Mouse (Mus musculus): ENCODE measurements around the gene Ppt1. TPM values are rescaled to one million over a fixed set of nuclear protein-coding genes. Genes with fewer than 3 reads are reported as not detected.

The Ppt1 gene
- polyA plus RNA-seq, 1 experiment from 2014 or later, result 20.3 TPM

DNA sequence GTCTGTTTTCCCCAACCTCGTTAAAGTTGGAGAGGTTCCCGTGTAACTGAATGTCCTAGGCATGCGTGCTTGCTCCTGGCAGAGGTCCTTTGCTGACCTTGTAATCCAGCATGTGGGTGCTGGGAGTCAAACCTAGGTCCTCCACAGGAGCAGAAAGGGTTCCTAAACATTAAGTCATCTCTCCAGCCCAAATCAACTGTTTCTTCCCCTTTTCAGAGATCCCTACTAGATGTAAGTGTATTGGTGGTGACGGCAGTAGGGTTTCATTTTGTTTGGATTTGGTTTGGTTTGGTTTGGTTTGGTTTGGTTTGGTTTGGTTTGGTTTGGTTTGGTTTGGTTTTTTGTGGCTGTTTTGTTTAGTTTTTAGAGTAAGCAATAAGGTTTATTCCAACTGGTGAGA lies 61.7 kb downstream of the Ppt1 start:
- Histone ChIP-seq H3K27ac (ENCODE audit: low read depth) (no peak overlapping the region), H3K4me3 (ENCODE audit: low read depth, low read length) (no peak overlapping the region), H3K4me1 (ENCODE audit: insufficient read depth) (no peaks in the 10 kb centered on the region; the same call in 1 of the 2 replicates), H3K9ac (replicated peaks) (no peak overlapping the region), H3K4me2 (ENCODE audit: low read depth, low read length) (no peak overlapping the region), H3K9me3 (ENCODE audit: low read length) (no peaks in the 10 kb centered on the region), H3K27me3 (ENCODE audit: insufficient read depth, low read length) (no peaks in the 10 kb centered on the region), H3K36me3 (replicated peaks; ENCODE audit: insufficient read depth, low read length) (no peaks in the 10 kb centered on the region)
- WGBS (ENCODE audit: insufficient replicate concordance), result 61% methylated on average over 4 of the region's 4 CpGs
- DNase-seq (no peak), ATAC-seq (no peak)
- TF ChIP-seq EP300 (IDR thresholded peaks at IDR 0.05; ENCODE audit: low read depth) (no peak), CTCF (IDR thresholded peaks at IDR 0.05; ENCODE audit: low read depth) (no peak)

DNA sequence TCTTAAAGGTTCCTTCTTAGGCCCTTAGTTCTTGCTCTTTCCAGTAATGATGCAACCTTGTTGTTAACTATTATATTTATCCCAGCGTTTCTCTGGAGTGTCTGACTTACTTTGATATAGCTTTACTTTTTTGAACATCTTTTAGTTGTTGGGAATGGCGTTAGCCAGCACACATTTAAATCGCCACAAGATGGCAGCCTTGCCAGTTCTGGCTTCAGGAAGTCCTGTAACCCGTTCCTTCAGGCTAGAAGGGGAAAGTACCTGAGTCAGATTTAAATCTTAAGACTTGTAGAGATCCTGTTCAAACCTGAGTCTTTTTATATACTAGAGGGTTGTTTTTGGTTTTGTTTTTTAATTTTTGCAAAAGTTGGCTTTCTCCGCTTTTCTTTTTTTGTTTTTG lies 62.3 kb downstream of the Ppt1 start:
- ATAC-seq (no peak), DNase-seq (peak; percentile 63)
- no peaks in the 10 kb centered on the region for H3K36me3 ChIP-seq (replicated peaks; ENCODE audit: insufficient read depth, low read length)
- no peak overlapping the region for H3K4me2 ChIP-seq (ENCODE audit: low read depth, low read length)
- TF ChIP-seq CTCF (IDR thresholded peaks at IDR 0.05; ENCODE audit: low read depth) (peak; percentile 79), EP300 (IDR thresholded peaks at IDR 0.05; ENCODE audit: low read depth) (no peak)
- no peaks in the 10 kb centered on the region for H3K27me3 ChIP-seq (ENCODE audit: insufficient read depth, low read length)
- 16% methylated on average over 5 of the region's 5 CpGs for WGBS (ENCODE audit: insufficient replicate concordance)
- H3K27ac ChIP-seq (ENCODE audit: low read depth), result no peak overlapping the region
- H3K9me3 ChIP-seq (ENCODE audit: low read length), result no peaks in the 10 kb centered on the region
- H3K9ac ChIP-seq (replicated peaks), result no peak overlapping the region
- H3K4me3 ChIP-seq (ENCODE audit: low read depth, low read length), result no peak overlapping the region
- no peaks in the 10 kb centered on the region; the same call in 1 of the 2 replicates for H3K4me1 ChIP-seq (ENCODE audit: insufficient read depth)

DNA sequence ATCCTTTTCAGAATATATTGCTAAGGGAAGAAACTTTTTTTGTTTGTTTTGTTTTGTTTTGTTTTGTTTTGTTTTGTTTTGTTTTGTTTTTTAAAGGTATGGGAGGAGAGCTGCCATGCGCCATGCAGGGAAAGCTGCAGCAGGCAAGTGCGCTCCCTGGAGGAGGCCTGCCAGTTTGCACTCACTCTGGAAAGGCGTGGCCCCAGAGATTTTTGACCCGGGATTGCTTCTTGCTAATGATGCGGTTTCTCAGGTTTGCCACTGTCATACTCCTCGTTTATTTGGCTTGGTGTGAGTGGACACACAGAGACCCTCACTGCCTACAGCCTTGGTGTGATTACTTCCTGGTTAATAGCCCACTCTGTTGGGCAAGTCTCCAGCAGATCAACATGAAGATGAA lies 66.1 kb downstream of the Ppt1 start:
- H3K27me3 ChIP-seq (ENCODE audit: insufficient read depth, low read length), result no peaks in the 10 kb centered on the region
- ATAC-seq, result no peak
- WGBS (ENCODE audit: insufficient replicate concordance), result 28% methylated on average over 6 of the region's 6 CpGs
- H3K36me3 ChIP-seq (replicated peaks; ENCODE audit: insufficient read depth, low read length), result no peaks in the 10 kb centered on the region
- TF ChIP-seq EP300 (IDR thresholded peaks at IDR 0.05; ENCODE audit: low read depth) (no peak), CTCF (IDR thresholded peaks at IDR 0.05; ENCODE audit: low read depth) (peak; percentile 58)
- no peak overlapping the region for H3K27ac ChIP-seq (ENCODE audit: low read depth)
- peak; percentile 45 for DNase-seq
- no peak overlapping the region for H3K4me3 ChIP-seq (ENCODE audit: low read depth, low read length)
- peaks cover 3% of the 10 kb centered on the region; the same call in 1 of the 2 replicates for H3K9me3 ChIP-seq (ENCODE audit: low read length)
- no peak overlapping the region for H3K4me2 ChIP-seq (ENCODE audit: low read depth, low read length)
- no peak overlapping the region for H3K9ac ChIP-seq (replicated peaks)
- H3K4me1 ChIP-seq (ENCODE audit: insufficient read depth), result no peaks in the 10 kb centered on the region; the same call in 1 of the 2 replicates

DNA sequence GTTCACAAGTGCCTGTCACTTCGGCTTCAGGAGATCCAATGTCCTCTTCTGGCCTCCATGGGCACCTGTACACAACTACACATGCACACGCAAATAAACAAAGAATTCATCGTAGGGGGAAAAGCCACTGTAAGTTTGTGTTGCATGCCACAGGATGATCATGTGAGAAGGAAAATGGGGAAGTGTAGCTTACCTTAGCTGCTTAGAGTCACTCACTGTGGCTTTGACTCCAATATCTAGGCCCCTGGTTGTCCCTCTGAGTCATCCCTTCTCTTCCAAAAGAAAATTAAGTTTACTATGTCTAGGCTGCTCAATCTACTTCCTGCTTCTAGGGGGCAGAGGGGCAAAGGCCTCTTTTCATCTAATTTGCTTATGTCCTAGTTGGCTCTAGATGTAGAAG lies 67.7 kb downstream of the Ppt1 start:
- H3K4me2 ChIP-seq (ENCODE audit: low read depth, low read length), result no peak overlapping the region
- H3K27me3 ChIP-seq (ENCODE audit: insufficient read depth, low read length), result no peaks in the 10 kb centered on the region
- H3K9ac ChIP-seq (replicated peaks), result no peak overlapping the region
- H3K27ac ChIP-seq (ENCODE audit: low read depth), result no peak overlapping the region
- DNase-seq (no peak), ATAC-seq (no peak)
- H3K4me1 ChIP-seq (ENCODE audit: insufficient read depth), result no peaks in the 10 kb centered on the region
- 71% methylated on average over 3 of the region's 3 CpGs for WGBS (ENCODE audit: insufficient replicate concordance)
- TF ChIP-seq EP300 (IDR thresholded peaks at IDR 0.05; ENCODE audit: low read depth), result no peak
- no peak for TF ChIP-seq CTCF (IDR thresholded peaks at IDR 0.05; ENCODE audit: low read depth)
- H3K36me3 ChIP-seq (replicated peaks; ENCODE audit: insufficient read depth, low read length), result no peaks in the 10 kb centered on the region
- H3K9me3 ChIP-seq (ENCODE audit: low read length), result peaks cover 3% of the 10 kb centered on the region; the same call in 1 of the 2 replicates
- H3K4me3 ChIP-seq (ENCODE audit: low read depth, low read length), result no peak overlapping the region

DNA sequence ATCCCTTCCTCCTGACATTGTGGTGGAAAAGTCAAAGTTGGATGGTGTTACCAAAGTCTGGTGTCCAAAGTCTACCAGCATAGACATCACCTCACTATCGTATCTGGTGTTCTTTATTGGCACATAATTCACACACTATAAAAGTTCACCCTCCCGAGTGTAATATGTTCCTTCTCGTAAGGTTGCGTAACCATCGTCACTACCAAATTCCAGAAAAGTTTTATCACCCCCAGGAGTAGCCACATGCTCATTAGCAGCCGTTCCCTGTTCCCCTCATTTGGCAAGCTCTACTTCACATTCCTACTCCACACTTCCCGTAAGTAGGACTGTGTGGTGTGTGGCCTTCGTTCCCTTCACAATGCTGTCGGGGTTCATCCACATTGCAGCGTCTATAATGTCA lies 69.3 kb downstream of the Ppt1 start:
- Histone ChIP-seq H3K27ac (ENCODE audit: low read depth) (no peak overlapping the region), H3K9me3 (ENCODE audit: low read length) (peaks cover 3% of the 10 kb centered on the region; the same call in 1 of the 2 replicates), H3K9ac (replicated peaks) (no peak overlapping the region), H3K4me2 (ENCODE audit: low read depth, low read length) (no peak overlapping the region), H3K27me3 (ENCODE audit: insufficient read depth, low read length) (no peaks in the 10 kb centered on the region), H3K4me3 (ENCODE audit: low read depth, low read length) (no peak overlapping the region), H3K36me3 (replicated peaks; ENCODE audit: insufficient read depth, low read length) (no peaks in the 10 kb centered on the region), H3K4me1 (ENCODE audit: insufficient read depth) (no peaks in the 10 kb centered on the region)
- no peak for ATAC-seq
- WGBS (ENCODE audit: insufficient replicate concordance), result 82% methylated on average over 10 of the region's 10 CpGs
- no peak for TF ChIP-seq CTCF (IDR thresholded peaks at IDR 0.05; ENCODE audit: low read depth)
- TF ChIP-seq EP300 (IDR thresholded peaks at IDR 0.05; ENCODE audit: low read depth), result no peak
- no peak for DNase-seq

Other genes with a start within 250 kb of the Ppt1 start
- gene 9530002B09Rik, start 147.0 kb upstream of the Ppt1 start, polyA plus RNA-seq (2015; fragmentation: Nextera tagmentation; extraction: Ambion mirVana), result not detected in 2 replicates
- gene Cap1, start 49.8 kb downstream of the Ppt1 start, polyA plus RNA-seq (2015; fragmentation: Nextera tagmentation; extraction: Ambion mirVana), result 22.3 and 28.4 TPM in 2 replicates
- gene Mfsd2a, start 124.9 kb downstream of the Ppt1 start, polyA plus RNA-seq (2015; fragmentation: Nextera tagmentation; extraction: Ambion mirVana), result not detected in 2 replicates
- gene Mycl, start 159.4 kb downstream of the Ppt1 start, polyA plus RNA-seq (2015; fragmentation: Nextera tagmentation; extraction: Ambion mirVana), result 1.2 and 1.5 TPM in 2 replicates
- gene Trit1, start 180.4 kb downstream of the Ppt1 start, polyA plus RNA-seq (2015; fragmentation: Nextera tagmentation; extraction: Ambion mirVana), result 7.1 and 7.5 TPM in 2 replicates